Mouse (Mus musculus) urinary bladder, postnatal 10 days (tissue): ENCODE data around the gene Slc36a3.
"Not testable (repeated sequence)": the region's sequence is repeated elsewhere in the genome, so short reads cannot be mapped to it uniquely, and the experiment has no call there.

Experiments
- DNase-seq: peaks from one replicate; pipeline ENCODE4 v3.0.0; 2022; ENCODE audit warnings: low spot score

Slc36a3 gene

DNA sequence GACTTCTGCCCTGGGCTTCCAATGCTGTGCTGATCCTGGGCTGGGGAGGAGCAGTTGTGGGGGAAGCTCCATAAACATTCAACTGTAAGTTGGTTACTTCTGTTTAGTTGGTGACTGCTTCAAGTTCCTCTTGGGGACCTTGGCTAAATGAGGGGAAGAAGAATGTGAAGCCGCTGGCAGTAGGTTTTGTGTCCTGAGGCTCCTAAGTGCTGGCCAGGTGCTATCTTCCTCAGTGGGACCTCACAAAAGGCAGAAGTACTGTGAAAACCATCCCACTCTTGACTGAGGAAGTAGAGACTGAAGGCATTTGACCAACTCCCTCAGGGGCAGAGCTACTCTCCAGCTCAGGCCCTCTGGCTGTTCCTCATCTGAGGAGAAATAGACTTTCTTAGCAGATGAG lies 44.9 kb downstream of the Slc36a3 start:
- no peak for DNase-seq

- no peak for DNase-seq
Measured at GRCm38 (mm10) chr11:55105389-55105788, 46.1 kb downstream of the Slc36a3 start.

DNA sequence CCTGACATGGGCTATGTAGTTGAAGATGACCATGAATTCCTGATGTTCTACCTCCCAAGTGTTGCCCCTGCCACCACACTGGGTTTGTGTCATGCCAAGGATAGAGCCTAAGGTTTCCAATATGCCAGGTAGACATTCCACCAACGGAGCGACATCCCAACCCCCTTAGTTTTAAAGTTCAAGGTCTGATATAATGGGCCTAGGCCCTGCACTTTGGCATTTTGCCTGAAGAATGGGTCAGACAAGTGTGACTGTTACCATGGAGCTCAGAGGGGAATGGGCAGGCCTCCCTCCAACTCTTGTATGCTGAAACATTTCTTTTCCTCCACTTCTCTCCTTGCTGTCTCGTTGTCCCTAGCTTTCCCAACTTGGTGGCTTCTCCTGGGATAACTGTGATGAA lies 48.3 kb downstream of the Slc36a3 start:
- DNase-seq, result no peak

DNA sequence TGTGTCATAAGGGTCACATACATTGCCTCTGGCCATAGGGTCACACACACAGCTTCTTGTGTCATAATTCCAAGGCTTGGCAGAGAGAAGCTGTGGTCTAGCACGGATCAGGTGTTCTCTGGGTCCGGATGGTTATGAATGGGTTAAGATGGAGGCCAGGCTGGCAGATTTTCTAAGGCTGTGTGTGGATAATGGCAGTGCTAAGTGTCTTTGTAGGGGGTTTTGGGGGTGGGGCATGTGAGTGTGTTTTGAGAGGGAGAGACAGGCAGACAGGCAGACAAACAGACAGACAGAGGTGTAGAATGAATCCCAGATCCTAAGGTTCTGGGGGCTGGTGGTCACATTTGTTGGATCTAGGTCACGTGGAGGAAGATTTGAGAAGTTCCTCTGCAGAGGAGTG lies 49.5 kb downstream of the Slc36a3 start:
- DNase-seq, result no peak

- no peak for DNase-seq
Measured at GRCm38 (mm10) chr11:55099868-55100267, 51.6 kb downstream of the Slc36a3 start.

DNA sequence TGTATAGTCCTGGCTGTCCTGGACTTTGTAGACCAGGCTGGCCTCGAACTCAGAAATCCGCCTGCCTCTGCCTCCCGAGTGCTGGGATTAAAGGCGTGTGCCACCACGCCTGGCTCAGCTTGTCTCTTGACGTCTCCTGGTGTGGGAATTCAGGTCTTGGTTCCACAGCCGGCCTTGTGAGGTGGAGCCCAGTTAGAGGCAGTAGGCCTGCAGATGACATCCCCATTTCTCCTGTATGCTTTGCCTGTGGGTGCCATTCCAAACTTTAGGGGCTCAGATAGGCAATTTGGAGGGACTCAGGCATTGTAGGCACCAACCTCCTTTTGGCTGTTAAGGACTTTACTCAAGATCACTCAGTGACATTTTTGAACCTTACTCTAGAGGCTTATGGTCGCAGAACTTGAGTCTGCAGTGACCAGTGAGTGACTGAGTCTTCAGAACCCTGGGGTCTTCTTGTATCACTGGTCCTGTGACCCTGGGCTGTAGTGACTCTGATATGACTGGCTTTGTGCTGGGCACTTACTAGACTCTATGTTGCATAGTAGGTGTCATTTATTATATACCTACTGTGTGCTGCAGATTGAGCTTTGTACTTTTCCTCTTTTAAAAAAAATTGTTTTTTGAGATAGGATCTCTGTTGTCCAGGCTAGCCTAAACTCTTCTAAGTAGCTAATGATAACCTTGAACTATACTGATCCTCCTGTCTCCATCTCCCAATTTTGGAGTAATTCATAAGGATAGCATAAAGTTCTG lies 52.3 kb downstream of the Slc36a3 start:
- no peak for DNase-seq

DNA sequence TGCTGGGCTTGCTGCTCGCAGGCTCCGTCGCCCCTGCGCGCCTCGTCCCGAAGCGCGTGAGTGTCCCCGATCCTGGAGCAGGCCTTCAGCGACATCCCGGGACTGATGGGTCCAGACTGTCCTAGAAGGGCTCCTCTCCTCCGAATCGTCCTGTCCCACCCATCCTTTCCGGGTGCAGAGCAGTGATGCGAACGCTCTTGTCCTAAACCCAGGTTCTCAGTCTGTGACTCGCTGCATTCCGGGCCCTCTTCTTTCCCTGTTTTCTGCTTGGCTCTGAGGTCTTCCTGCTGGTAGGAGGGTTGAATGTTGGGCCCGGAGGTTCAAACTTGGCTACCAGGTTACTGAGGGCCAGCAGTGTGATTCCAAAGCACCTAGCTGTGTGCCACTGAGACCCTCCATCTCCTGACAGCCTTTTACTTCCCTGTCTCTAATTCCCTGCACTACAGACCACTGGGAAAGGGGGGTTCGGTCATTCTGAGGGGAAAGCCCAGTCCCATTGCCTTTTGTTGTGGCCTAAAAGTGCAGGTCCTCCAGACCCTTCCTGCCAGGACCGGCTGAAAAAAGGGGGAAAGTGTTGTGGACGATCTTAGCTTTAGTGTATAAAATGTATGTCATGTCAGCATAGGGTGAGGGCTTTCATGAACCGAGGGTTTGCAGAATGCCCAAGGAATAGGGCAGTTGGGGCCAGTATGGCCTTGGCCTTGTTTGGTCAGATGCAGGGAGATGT lies 53.2 kb downstream of the Slc36a3 start:
- DNase-seq, result no peak

GRCm38 (mm10) chr11:55097463-55098188 lies 53.9 kb downstream of the Slc36a3 start, which contains the start of gene Gm2a:
TSS of gene Gm2a (plus strand) at chr11:55098115.
- DNase-seq, result peak; percentile 75

GRCm38 (mm10) chr11:55096731-55097462 lies 54.6 kb downstream of the Slc36a3 start:
- no peak for DNase-seq

DNA sequence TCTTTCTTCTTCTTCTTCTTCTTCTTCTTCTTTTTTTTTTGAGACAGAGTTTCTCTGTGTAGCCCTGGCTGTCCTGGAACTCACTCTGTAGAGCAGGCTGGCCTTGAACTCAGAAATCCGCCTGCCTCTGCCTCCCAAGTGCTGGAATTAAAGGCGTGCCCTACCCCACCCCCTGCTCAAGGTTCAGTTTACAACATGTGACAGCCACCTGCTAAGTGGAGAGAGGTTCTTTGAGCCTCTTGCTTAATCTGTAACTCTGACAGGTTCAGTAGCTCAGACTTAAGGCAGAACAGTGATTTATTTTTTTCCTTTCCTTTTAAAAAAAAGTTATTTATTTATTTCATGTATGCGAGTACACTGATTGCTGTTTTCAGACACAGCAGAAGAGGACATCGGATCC lies 55.2 kb downstream of the Slc36a3 start:
- not testable (repeated sequence) for DNase-seq

DNA sequence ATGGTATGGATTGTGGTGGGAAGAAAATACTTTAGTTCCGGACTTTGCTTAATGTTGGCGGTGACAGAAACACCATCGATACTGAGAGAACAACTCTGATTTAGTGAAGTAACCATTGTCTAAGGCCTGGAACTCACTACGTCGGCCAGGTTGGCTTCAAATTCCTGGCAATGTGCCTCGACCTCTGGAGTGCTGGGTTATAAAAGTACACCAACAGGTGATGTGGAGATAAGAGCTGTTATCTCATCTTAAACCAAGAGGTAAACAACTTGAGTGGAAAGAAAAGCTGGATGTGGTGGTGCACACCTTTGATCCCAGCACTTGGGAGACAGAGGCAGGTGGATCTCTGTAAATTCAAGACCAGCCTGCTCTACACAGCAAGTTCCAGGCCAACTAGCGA lies 58.4 kb downstream of the Slc36a3 start:
- no peak for DNase-seq

- no peak for DNase-seq
Measured at GRCm38 (mm10) chr11:55089892-55090291, 61.6 kb downstream of the Slc36a3 start.

GRCm38 (mm10) chr11:55087006-55087405 lies 64.5 kb downstream of the Slc36a3 start:
- no peak for DNase-seq

DNA sequence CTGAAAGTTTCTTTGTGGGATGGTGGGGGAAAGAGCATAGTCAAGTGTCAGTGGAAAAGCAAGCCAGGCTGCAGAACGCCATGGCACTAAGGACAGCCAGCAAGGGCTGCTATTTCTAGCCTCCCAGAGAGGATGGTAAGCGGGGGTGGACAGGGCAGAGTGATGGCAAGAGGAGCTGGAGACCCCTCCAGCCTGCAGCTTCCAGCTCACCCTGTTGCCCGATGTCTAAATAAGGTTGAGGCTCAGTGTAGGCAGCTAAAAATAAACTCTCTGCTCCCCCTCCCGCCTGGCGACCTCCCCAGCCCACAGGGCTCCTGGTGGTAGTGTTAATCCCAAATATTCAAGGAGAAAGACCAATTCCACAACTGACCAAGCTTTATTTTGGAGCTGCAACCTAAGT lies 66.1 kb downstream of the Slc36a3 start:
- no peak for DNase-seq

- no peak for DNase-seq
Measured at GRCm38 (mm10) chr11:55084629-55085028, 66.9 kb downstream of the Slc36a3 start.

DNA sequence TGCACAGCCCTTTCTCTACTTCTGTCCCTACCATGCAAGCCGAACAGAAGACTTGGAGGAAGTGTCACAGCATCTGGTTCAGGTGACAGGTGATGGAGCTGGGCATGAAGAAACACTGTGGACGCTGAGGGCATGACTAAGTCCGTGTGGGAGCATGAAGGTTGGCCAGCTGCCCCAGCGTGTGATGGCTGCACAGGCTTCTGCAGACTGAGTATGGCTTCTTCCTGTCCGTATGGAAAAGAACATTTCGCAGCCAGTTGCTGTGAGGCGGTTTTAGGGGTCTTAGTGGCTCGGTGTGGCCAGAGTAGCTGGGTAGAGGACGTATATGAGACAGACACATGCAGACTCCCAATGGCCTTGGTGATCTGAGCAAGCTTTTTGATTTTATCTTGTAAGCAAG lies 70.3 kb downstream of the Slc36a3 start:
- DNase-seq, result no peak

DNA sequence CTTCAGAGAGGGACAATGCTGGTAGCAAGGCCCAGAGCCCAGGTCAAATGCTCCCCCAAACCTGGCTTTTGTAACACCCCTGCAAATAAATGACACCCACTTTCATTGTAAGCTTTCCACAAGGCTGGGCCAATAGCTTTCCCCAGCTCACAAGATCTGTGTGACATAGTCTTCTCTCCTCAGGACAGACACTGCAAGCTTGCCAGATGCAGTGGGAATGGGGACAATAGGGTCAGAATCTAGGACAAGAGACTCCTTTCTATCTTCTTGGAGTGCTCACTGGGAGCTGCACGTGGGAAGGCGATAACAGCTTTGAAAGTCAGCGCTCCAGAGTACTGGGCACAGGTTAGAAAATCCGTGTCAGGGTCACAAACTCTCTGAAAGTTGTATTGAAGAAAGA lies 72.3 kb downstream of the Slc36a3 start:
- no peak for DNase-seq

- no peak for DNase-seq
Measured at GRCm38 (mm10) chr11:55078502-55078901, 73.0 kb downstream of the Slc36a3 start.

DNA sequence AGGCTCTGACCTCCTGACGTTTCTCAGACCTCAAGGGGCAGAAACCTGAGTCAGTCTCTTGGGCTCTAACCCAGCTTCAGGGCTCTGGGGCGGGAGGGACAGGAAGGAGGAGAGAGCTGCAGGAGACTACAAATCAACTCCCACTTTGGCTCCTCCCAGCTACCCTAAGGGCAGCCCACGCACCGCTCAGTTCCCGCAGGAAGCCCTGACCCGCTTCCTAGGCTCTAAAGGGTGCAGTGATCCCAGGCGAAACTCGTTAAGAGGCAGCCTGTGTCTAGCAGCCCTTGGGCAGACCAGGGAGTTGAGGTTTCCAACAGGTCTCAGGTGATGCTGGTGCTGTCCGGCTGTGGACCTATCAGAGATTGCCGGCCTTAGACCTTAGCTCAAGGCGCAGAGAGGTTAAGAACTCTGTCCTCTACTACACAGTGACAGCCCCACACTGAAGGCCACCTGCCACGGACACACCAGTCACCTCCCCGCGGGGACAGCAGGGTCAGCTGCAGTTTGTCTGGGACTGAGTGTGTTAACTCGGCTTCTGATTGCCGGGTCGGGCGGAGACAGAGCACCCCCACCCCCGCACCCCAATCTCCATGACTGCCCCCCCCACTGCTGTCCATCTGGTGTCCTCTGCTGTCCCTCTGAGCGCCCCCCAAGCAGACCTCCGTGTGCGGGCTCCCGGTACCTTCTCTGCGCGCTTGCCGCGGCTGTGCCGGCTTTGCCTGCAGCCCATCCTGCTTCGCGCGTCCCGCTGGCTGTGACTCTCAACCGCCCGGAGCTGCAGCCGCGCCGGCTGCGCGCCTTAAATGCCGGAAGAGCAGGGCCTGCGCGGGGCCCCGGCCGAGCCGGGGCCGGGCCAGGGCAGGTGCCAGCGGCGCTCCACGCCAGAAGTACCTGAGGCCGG lies 73.9 kb downstream of the Slc36a3 start, which contains the start of gene Ccdc69:
TSS of gene Ccdc69 (minus strand) at position 801 of the 901 bp plus-strand sequence.
- no peak for DNase-seq

DNA sequence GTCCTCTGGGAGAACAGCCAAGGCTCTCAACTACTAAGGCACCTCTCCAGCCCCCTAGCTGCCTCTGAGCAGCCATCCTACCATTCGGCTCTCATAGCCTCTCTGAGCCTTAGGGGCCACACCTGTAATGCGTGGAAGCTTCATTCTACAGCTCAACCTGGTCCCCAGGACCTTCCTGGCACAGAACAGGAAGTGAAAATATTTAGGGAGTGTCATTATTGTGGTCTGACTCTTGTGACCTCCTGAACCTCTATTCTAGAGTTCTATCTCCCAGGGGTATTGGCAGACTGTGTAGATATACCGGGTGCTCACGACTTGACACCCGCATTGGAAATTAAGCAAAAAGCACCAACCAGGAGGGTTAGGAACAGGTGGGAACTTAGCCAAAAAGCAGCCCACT lies 75.3 kb downstream of the Slc36a3 start:
- DNase-seq, result no peak

GRCm38 (mm10) chr11:55075602-55076001 lies 75.9 kb downstream of the Slc36a3 start:
- DNase-seq, result no peak
